Mouse (Mus musculus) myocyte (in vitro differentiated cells): Measurements from ENCODE around the gene Crocc.

Source experiments
- CEBPB ChIP-seq: IDR thresholded peaks from 2 replicates; pipeline ENCODE4 v1.6.1; 2011; ENCODE audit warnings: mild to moderate bottlenecking, moderate library complexity; ENCODE audit not compliant: poor library complexity, insufficient read depth, severe bottlenecking
- E2F4 ChIP-seq: IDR thresholded peaks from one replicate; pipeline ENCODE4 v1.6.1; 2011; ENCODE audit warnings: mild to moderate bottlenecking, control low read depth, moderate library complexity; ENCODE audit not compliant: insufficient read depth
- MAX ChIP-seq: IDR thresholded peaks from one replicate; pipeline ENCODE4 v1.6.1; 2011; ENCODE audit warnings: low read depth, mild to moderate bottlenecking, control low read depth
- MYOD1 ChIP-seq, 3 experiments: IDR thresholded peaks; one replicate each; pipeline ENCODE4 v1.6.1; 2011; ENCODE audit warnings: control low read depth in 2 of 3, low read depth in 2 of 3, mild to moderate bottlenecking in 2 of 3, moderate library complexity in 1 of 3; ENCODE audit not compliant: insufficient read length in 2 of 3, control insufficient read depth in 1 of 3
- POLR2A ChIP-seq: IDR thresholded peaks from one replicate; pipeline ENCODE4 v1.6.1; 2011; ENCODE audit warnings: low read depth, mild to moderate bottlenecking, control low read depth, moderate library complexity; ENCODE audit not compliant: insufficient read length
- POLR2AphosphoS2 ChIP-seq: IDR thresholded peaks from one replicate; pipeline ENCODE4 v1.6.1; 2011; ENCODE audit warnings: low read depth, control low read depth; ENCODE audit not compliant: insufficient read length
- REST ChIP-seq: IDR thresholded peaks from one replicate; pipeline ENCODE4 v1.6.1; 2011; ENCODE audit warnings: mild to moderate bottlenecking, control low read depth, moderate library complexity; ENCODE audit not compliant: insufficient read depth, insufficient read length
- SRF ChIP-seq: IDR thresholded peaks from one replicate; pipeline ENCODE4 v1.6.1; 2011; ENCODE audit warnings: low read depth; ENCODE audit not compliant: control insufficient read depth, insufficient read length
- TCF12 ChIP-seq: IDR thresholded peaks from one replicate; pipeline ENCODE4 v1.6.1; 2011; ENCODE audit warnings: mild to moderate bottlenecking, control low read depth; ENCODE audit not compliant: poor library complexity, insufficient read depth, severe bottlenecking
- TCF3 ChIP-seq: IDR thresholded peaks from one replicate; pipeline ENCODE4 v1.6.1; 2011; ENCODE audit warnings: low read depth, control low read depth; ENCODE audit not compliant: insufficient read length
- USF1 ChIP-seq: IDR thresholded peaks from one replicate; pipeline ENCODE4 v1.6.1; 2011; ENCODE audit warnings: low read depth, mild to moderate bottlenecking, control low read depth, moderate library complexity

GRCm38 (mm10) chr4:141060426-141061301, at the start of gene Crocc:
- no peak for TF ChIP-seq REST
- peak; percentile 92 for TF ChIP-seq POLR2A
- no peak for TF ChIP-seq USF1
- no peak for TF ChIP-seq CEBPB
- no peak for TF ChIP-seq E2F4
- TF ChIP-seq MYOD1 (IDR thresholded peaks at IDR 0.05; ENCODE audit: control insufficient read depth in 1 of 3, insufficient read length in 2 of 3, low read depth in 2 of 3), result no peak
- TF ChIP-seq TCF12, result no peak
- peak; percentile 95 for TF ChIP-seq POLR2AphosphoS2
- no peak for TF ChIP-seq TCF3
- peak; percentile 70 for TF ChIP-seq SRF
- TF ChIP-seq MAX, result no peak
